Mouse (Mus musculus): Measurements from ENCODE around the gene Stard10.

The Stard10 gene

GRCm38 (mm10) chr7:101317014-101317413, at the start of gene Stard10:
TSS of gene Stard10 (plus strand) at chr7:101317086.
- in situ Hi-C loops (cut with MboI, MseI): loop anchor here (5.0 kb wide), 1 partner anchor 55 kb away; no protein-coding TSS in a partner anchor

DNA sequence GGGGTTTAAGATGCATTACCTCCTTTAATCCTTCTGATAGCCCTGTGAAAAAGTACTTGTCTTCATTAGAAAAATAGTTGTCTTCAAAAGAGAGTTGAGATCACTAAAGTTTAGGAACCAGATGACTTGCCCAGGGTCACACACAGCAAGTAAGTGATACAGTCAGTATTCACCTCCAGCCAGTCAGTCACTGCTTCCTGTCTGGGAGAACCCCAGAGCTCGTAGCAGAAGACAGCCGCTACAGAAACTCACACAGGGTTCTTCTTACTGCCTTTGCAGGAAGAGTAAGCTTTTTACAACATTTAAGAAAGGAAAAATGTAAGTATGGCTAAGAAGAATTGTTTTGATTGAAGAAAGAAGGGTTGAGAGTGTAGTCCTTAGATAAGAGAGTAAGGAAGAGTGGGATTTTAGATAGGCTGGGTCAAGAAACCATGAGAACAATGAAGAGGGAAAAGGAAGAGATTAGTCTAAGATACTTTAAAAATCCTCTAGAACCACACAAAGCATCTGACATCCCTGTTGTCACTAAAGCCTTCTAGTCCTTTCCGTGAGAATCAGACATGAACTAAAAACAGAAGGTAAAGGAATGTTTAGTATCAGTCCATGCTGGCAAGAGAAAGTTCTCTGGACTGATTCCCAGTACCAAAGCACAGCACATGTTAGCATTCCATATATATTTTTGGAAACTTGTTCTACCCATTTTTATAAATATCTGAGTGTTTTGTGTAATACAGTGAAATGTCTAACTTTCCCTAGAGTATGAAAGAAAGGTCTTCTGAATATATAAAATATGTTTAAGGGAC, 49.2 kb upstream of the Stard10 start:
- in situ Hi-C loops (cut with MboI, MseI): no loop called here

DNA sequence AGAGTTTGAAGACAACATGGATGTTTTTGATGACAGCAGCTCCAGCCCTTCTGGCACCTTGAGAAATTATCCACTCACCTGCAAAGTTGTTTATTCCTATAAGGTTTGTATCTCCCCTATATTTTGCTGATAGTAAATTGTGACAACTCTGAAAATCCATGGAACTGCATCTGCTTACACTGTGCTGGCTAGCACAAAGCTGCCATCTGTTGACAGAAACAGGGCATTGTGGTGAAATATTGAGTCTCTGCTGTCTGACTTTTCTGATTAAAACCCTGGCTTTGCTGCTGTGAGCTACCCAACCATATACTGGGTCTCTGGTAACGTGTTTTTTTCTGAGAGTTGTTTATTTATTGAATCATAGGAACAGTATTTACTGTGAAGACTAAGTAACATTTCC, 45.3 kb upstream of the Stard10 start:
- in situ Hi-C loops (cut with MboI, MseI): no loop called here

DNA sequence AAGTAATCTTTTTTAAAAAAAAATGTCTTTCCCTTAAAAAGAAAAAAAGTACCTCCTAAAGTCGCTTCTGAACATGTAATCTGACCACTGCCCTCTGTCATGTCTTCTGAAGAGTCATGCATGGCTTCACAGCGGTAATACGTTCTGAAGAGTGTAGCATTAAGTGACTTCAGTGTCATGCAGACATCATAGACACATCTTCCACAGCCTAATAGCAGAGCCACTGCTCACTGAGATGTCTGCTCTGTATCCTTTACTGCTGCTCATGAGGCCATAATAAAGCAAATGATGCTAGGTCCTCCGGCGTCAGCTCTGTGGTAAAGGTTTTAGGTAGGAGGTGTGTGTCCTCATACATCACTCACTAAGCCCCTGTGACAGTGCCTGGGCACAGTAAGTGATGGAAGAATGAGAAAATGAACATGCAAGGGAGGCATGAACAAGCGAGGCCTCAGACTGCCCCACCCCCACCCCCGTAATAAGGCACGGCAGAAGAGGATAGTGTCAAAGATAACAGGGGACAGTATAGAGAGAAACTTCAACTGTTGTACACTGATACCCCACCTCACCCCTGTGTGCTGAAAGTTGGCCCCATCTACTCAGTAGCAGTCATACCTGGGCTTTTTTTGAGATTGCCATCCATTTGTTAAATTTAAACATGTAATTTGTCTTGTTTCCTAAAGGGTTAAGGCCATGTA, 44.3 kb upstream of the Stard10 start:
- in situ Hi-C loops (cut with MboI, MseI): no loop called here

- in situ Hi-C loops (cut with MboI, MseI): no loop called here
Measured at GRCm38 (mm10) chr7:101282721-101283120, 34.2 kb upstream of the Stard10 start.

DNA sequence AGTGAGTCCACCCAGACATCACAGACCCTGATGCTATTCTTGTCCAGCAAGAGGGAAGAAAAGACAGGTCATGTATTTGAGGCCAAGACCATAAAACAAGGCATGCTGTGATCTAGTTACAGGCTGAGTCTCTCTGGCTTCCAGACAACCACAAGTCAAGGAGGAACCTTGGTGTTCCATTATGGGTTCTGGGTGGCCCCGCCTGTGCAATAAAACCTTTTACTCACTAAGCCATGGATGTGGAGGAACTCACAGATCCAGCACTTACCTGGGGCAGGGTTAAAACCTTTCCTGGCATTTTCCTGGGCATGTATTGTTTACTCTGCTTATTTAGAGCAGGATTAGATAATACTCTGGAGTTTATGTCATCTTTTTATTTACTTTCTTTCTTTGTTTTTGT, 32.4 kb upstream of the Stard10 start:
- in situ Hi-C loops (cut with MboI, MseI): no loop called here

GRCm38 (mm10) chr7:101286891-101287290, 30.0 kb upstream of the Stard10 start:
- in situ Hi-C loops (cut with MboI, MseI): no loop called here

GRCm38 (mm10) chr7:101287820-101288219, 29.1 kb upstream of the Stard10 start:
- in situ Hi-C loops (cut with MboI, MseI): no loop called here

DNA sequence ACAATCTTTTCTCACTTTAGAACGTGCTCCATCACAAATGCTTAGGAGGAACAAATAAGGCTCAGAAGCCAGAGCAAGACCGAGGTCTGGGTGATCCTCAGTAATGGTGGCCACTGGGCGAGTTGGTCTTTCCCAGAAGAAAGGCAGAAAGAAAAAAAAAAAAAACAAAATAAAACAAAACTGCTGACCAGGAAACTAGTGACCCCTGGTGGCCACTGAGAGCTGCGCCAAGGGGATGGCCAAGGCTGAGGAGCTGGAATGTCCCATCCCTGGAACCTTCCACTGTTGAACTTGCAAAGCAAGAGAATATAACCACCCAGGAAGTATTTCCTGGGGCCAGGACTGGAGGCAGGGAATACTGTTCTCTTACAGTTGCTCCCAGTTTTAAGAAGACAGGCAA, 28.4 kb upstream of the Stard10 start:
- in situ Hi-C loops (cut with MboI, MseI): no loop called here

- in situ Hi-C loops (cut with MboI, MseI): no loop called here
Measured at GRCm38 (mm10) chr7:101290401-101290800, 26.5 kb upstream of the Stard10 start.

- in situ Hi-C loops (cut with MboI, MseI): no loop called here
Measured at GRCm38 (mm10) chr7:101291211-101291610, 25.7 kb upstream of the Stard10 start.

DNA sequence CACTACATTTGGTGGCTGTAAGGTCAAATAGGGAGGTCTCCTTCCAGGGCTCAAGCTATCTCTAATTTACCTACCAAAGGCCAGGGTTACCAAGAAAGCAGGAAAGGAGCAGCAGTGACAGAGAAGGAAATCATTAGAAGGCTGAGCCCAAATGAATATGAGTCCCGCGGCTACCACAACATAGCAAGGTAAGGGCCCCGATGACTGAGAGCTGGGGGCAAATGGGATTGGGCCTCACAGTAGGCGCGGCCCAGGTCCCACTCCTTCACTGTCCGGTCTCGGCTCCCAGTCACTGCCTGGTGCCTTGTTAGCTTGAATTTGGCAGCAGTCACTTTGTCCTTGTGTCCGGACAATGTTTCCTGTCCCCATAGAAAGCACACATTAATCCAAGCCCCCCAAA, 25.2 kb upstream of the Stard10 start:
- in situ Hi-C loops (cut with MboI, MseI): no loop called here

DNA sequence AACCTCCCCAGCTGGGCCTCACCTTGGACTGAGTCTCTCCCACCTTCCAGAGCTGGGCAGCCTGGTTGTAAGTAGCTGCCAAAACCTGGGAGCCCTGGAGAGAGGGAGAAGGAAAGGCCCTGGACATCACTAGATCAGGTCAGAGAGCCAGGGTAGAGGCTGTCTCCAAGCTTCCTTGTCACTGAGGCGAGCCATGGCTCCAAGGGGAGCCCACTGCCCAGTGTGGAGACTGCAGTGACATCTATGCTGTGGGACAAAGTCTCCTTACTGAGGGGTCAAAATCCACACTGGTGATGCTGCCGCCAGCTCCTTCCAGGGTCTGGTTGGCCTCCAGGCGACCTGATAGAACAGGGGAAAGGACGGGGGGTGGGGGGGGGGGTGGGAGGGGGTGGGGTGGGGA, 24.8 kb upstream of the Stard10 start:
- in situ Hi-C loops (cut with MboI, MseI): no loop called here

DNA sequence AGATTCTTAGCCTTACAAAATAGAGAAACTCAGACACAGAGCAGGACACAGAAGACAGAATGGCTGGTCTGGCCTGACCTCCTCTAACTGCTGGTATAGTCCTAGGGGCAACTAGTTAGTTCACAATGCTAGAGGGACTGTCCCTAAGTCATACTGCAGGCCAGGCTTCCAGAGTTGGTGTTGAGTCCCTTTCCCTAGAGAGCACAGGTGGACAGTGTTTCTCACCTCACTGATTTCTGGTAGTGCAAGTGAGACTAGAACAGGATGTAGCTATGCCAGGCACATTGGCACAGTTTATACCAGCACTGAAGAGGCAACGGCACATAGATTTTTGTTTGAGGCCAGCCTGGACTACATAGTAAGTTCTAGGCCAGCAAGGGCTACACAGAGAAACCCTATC, 24.2 kb upstream of the Stard10 start:
- in situ Hi-C loops (cut with MboI, MseI): no loop called here

GRCm38 (mm10) chr7:101293138-101293537, 23.7 kb upstream of the Stard10 start:
- in situ Hi-C loops (cut with MboI, MseI): no loop called here

DNA sequence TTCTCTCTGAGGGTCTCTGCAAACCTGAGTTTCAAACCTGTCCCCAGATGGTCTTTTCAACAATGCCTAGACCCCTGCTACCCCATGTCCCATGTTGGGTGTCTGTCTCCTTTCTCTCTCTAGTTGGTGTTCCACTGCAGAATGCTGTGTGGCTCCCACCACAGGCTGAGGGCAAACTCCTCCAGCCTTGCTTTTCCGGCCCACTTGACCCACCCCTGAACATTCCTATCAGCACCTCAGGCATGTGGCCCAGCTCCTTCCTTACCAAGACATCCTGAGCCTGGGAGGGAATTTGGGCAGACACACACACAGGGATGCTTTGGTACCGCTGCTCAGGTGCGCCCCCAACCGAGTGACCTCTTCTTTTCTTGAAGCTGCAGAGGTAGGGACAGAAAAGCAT, 23.3 kb upstream of the Stard10 start:
- in situ Hi-C loops (cut with MboI, MseI): no loop called here

DNA sequence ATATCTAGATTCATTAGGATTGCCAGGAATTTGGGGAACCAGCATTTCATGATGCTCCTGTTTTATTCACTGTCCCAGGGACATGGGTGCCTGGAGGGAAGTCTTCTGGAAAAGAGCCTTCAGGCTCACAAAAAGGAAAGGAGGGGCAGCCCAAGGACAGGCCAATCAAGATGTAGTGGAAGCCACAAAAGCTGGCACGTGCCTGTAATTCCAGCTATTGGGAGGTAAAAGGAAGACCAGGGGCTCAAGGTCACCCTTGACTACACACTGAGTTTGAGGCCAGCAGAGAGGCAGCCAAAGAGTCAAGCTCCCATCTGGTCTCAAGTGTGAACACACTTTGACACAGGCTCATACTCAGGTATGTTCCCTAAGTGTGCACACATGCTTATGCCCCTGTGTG, 21.4 kb upstream of the Stard10 start:
- in situ Hi-C loops (cut with MboI, MseI): no loop called here

GRCm38 (mm10) chr7:101296252-101297022, 20.4 kb upstream of the Stard10 start:
- in situ Hi-C loops (cut with MboI, MseI): no loop called here

- in situ Hi-C loops (cut with MboI, MseI): no loop called here
Measured at GRCm38 (mm10) chr7:101297023-101297405, 19.9 kb upstream of the Stard10 start.

GRCm38 (mm10) chr7:101298375-101298774, 18.5 kb upstream of the Stard10 start:
- in situ Hi-C loops (cut with MboI, MseI): no loop called here

DNA sequence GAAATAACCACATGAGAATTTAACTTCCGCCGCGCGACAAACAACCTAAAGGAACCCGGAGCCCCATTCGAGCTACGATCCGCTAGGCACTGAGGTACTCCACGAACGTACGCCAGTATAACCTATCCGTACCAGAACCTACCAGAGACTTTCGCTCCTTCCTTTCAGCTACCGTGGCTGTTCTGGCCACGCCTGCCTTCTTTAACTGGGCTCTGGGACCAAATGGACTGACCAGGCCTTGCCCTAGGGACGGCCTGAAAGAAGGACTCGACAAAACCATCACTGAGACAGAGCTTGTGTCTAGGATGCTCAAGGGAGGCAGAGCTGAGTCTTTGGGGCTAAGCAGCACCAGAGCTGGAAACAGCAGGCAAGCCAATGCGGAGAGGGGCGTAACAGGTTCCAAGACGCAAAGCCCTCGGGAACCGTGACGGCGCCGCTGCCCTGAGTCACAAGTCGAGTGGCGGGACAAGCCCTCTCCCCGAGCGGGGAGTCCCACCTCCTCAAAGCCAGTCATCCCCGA, 15.5 kb upstream of the Stard10 start:
- in situ Hi-C loops (cut with MboI, MseI): no loop called here

GRCm38 (mm10) chr7:101301881-101302456, 14.9 kb upstream of the Stard10 start, which contains the start of gene Atg16l2:
TSS of gene Atg16l2 (minus strand) at chr7:101302251.
- in situ Hi-C loops (cut with MboI, MseI): no loop called here
